Mouse (Mus musculus) 3134 (cell line): ENCODE measurements around the gene Olfr548-ps1.

Experiments used
- DNase-seq: peaks from one replicate; pipeline ENCODE4 v3.0.0-alpha.2; 2011; ENCODE audit warnings: low spot score; ENCODE audit not compliant: insufficient read length; ENCODE audit errors: extremely low read depth

Gene Olfr548-ps1

GRCm38 (mm10) chr7:102573174-102573830 lies 32.6 kb downstream of the Olfr548-ps1 start:
- DNase-seq = no peak

- no peak for DNase-seq
These were observed 35.3 kb downstream of the Olfr548-ps1 start for GRCm38 (mm10) chr7:102575998-102576397.

DNA sequence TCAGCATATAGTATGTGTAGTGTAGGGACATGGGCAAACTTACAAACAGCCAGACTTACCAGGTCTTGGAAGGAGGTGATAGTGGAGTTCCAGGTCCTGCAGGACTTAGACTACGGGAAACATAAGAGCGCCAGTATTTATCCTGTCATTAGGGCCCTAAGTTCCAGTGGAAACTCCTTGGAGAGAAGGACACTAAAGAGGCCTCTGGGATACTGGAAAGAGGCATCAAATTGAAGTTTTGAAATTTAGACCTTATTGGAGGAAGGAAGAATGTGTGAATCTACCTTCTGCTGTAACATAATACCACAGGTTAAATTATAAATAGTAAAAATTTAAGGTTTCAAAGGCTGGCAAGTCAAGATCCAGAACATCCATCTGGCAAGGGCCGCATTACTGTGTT lies 51.1 kb downstream of the Olfr548-ps1 start, which contains the start of gene Olfr551:
Gene Olfr551 (minus strand): TSS at position 101 of the 400 bp plus-strand sequence.
- DNase-seq = no peak
